Mouse (Mus musculus): ENCODE results near the gene Adarb2. TPM values are rescaled to one million over a fixed set of nuclear protein-coding genes. Genes with fewer than 3 reads are reported as not detected.

Adarb2 gene
- 0.10 TPM in 1 of 4 replicates, not detected in the others for total RNA-seq (2023; ENCODE audit: inconsistent age)

DNA sequence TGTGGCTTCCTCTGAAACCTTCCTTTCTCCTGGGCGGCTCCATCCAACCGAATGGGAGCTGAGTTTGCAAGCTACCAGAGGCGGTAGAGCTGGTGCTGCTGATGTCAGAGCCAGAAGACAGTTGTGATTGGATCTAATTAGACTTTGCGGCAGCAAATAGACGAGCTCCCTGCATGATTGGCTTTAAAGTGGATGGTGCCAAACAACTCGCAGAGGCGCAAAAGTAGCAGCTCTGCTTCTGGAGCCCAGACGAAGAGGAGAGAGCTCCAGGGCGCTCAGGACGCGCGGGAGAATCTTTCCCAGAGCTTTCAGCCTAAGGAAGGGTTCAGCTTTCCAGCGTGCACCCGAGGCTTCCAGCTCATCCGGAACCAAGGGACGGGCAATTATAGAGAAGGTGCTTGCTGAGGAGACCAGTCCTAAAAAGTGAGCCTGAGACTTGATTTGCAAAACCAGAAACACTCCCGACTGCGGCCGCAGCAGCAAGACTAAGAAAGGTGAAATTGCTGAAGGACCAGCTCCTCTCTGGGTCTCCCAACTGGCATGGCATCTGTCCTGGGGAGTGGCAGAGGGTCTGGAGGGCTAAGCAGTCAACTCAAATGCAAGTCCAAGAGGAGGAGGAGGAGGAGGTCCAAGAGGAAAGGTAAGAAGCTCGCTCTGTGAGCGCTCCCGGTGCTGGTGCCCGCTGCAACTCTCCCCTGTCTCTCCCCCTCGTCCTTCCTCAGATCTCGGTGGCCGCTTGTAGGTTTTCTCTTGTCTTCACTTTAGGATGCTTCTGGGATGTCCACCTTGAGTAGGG, at the start of gene Adarb2:
TSS of gene Adarb2 (plus strand) at position 186 of the 796 bp plus-strand sequence.

